Mouse (Mus musculus): ENCODE data around the gene Zfp467.
A peak's percentile ranks its signal among the peaks of the same experiment; 100 is the strongest.

Gene Zfp467

DNA sequence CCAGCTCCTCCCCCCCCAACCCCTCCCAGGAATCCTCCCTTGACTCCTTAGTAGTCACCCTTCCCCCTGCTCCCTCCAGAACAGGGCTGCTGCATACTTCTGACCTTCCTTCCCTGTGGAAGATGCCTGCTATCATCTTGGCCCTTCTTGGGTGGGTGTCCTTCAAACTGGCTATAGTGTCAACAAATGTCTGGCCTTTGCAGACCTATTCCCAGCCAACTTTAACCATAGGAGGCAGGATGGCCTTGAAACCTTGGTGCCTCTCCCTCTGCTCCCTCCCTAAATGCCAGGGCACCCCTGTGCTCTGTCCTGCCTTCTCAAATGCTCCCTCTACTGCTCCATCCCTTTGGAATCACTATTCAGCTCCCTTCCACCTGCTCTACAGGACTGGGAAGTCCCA is 6.0 kb downstream of the Zfp467 start:
- no peak for DNase-seq

- no peak for DNase-seq
Measured at GRCm38 (mm10) chr6:48438475-48439125, 7.0 kb downstream of the Zfp467 start.

DNA sequence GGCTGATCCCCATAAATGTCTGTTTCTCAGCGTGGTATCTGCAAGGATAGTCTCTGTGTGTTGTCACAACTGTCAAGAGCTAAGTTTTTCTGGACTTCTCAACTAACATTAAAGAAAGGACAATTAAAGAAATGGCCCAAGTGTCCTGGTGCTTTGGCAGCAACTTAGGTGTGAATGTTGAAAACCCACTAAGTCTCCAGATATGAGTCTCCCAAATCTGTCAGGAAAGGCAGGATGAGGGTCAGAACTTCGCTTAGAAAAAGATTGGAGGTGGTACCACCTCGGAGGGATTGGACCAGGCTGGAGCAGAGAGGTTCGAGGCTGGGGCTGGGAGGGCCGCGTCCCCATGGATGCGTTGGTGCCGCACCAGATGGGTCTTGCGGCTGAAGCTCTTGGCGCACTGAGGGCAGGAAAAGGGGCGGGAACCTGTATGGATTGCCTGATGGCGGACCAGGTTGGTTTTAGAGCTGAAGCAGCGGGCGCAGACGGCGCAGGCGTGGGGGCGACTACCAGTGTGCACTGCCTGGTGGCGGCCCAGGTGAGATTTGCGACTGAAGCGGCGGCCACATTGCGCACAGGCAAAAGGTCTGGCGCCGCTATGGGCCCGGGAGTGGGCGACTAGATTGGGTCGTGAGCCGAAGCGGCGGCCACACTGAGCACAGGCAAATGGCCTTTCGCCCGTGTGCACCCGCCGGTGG is 7.8 kb downstream of the Zfp467 start:
- no peak for DNase-seq

DNA sequence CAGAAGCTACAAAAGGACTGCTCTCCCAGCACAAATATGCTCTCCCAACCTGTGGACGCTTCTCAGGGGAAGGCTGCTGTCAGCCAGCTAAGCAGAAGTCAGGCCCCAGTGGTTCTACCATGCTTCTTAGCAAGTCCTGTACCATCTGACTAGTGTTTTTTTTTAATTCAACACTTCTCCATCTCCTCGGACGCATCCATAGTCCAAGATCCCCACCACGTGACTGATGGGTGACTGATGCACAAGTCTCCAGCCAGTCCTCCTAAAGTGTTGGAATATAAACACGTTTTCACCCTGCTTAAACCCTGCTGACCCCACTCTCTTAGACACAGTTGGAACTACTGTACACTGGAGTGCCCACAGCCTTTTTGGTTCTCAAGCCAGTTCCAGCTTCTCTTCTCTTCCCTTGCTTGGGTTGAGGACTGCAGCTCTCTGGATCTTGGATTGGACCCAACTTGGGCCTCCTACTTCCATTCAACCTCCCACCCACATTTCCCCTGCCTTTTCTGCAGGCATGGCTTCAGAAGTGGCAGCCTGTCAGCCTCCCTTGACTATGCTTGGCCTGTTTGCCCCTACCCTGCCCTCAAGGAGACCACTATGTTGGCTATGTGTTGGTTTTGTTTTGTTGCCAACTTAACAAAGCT is 9.8 kb downstream of the Zfp467 start:
- peak; percentile 52 for DNase-seq

- peak; percentile 90 for DNase-seq
Measured at GRCm38 (mm10) chr6:48435111-48435510, 10.5 kb downstream of the Zfp467 start.

DNA sequence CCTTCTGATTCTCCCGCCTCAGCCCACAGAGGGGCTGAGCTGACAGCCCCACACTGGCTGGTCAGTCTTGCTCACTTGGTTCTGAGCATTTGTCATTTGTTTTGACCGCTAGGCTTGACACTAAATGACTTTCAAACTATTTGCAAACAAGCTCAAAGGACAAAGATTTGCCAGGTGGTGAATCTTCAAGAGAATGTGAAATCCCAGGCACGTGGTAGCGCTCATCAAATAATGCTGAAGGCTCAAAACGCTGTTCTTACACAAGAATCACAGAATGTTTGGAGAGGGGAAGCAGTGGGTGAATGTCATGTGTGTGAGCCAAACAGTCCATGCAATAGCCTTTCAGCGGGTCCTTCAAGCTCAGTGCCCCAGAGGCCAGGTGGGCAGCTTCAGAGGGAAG is 11.0 kb downstream of the Zfp467 start:
- peak; percentile 70 for DNase-seq

DNA sequence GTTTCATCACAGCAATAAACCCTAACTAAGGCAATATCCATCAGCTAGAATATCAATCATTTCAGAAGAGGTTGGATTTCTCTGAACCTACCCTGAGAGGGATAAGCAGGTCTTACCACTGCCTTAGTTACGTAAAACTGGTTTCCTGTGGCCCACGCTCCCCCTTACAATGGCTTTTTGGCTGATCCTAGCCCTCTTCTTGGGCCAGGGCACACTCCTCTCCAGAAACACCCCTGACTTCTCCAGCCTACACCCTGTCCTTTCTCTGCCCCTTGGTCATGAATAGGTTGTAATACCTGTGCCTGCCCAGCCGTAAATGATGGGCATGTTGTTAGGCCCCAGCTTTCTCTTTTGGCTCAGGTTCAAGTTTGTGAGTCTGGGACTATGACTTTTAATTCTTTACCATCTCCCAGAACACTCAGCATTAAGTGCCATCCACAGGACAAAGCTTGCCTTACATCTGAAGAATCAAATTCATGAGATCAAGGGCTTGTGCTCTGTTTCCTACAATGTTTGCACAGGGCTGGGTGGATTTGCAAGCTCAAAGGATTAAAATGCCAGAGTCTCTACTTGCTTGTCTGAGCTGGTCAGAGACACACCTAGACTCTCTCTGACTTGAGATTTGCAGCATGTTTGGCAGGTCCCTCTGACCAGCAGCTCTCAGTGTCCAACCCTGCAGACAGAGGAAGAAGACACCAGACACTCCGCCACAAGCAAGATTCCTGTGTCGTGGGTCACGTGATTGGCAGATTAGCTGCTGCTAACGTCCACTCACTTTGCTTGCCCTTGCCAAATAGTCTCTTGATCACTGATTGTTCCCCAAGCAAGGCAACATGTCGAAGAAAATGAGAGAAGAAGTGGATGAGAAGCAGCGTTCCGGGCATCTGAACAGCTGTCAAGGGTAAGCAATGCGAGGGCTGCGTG is 12.5 kb downstream of the Zfp467 start:
- DNase-seq, result no peak

DNA sequence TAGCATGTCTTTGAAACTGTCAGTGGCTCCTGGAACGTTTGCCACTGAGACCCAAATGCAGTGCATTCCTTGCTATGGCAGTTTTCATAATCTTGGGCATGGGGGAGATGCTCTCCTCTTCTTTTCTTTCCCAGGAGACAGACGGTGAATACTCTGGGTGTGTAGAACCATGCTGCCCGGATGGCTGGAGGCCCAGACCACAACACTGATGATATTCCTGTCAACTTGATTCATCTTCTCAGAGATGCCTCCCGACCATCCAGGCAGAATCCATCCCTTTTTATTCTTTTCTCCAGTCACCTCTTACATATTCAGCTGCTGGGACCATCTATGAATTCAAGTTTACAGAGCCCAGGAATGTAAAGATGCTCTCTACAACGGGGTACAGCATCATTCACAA is 14.9 kb downstream of the Zfp467 start:
- DNase-seq, result no peak

DNA sequence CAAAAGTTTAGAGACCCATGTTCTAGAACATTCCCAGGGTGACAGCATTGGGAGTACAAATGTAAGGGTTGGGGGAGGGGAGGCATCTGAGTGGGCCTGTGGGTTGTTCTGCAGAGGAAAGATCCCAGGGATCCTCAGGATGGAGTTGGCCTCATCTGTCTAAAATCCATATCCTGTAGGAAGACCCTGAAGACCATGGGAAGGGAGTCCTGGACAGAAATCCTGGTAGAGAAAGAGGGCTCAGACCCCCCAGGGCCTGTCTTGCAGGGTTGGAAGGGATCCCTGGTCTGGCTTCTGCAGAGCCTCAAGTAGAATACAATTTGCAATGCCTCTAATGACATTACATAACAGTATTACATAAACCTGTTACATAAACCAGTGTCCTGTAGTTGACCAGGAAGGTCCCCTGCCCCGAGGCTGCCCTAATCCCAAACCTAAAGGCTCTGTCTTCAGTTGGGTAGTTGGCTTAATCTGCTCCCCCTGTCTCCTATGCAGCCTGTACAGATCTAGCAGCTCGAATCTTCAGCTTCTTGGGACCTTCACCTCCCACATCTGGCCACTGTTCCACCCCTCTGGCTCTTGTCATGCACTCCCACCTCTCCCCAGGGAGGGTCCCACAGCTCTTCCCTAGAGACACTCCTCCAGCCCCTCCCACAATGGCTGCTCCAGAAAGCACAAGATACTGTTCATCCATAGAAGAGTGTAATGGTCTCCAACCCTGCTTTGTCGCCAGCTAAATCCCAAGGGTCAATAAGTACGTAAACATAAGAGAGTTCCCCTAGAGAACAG is 16.7 kb downstream of the Zfp467 start:
- DNase-seq, result peak; percentile 77

DNA sequence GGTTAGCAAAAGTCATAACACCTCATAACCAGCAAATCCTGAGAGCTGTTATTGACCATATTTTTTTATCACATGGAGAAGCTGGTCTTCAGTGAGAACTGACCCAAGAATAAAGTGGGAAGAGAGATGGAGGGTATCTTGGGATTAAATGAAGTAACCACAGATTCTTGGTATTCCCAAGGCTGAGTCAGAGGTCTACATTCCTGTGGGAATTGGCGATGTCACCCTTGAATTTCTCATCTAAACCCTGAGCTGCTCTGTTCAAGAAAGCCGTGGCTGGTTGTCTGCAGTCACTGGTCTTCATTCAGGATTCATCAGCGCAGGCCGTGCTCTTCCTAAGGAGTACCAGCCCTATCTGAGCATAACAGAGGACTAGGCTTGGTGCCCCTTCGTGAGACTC is 18.7 kb downstream of the Zfp467 start:
- no peak for DNase-seq

DNA sequence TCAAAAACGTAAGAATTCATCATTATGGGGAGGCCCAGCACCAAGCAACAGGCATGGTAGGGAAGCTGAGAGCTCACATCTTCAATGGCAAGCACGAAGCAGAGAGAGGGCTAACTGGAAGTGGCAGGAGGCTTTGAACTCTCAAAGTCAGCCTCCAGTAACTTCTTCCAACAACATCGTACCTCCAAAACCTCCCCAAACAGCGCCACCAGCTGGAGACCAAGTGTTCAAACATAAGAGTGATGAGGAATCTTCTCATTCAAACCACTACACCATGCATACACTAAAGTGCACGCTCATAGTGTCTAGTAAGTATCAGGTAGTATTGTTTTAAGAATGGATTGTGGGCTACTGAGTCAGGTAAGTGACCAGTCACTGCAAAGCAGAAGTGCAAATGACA is 21.6 kb downstream of the Zfp467 start:
- DNase-seq, result no peak

DNA sequence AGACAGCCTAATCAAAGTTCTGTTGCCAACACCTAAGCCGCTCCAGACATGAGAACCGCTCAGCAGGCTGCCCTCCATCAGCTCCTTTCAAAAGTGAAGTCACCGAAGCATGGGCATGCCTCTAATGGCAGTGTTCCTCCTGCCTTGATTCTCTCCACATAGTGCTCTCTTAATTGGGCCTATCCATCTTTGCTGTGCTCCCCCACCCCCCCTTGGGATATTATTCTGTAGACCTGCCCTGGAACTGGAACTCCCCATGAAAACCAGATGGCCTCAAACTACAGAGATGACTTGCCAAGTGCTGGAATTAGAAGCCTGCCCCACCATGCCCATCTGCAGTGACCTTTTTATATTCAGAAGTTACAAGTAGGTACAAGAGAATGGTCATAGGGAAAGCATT is 22.3 kb downstream of the Zfp467 start:
- no peak for DNase-seq

DNA sequence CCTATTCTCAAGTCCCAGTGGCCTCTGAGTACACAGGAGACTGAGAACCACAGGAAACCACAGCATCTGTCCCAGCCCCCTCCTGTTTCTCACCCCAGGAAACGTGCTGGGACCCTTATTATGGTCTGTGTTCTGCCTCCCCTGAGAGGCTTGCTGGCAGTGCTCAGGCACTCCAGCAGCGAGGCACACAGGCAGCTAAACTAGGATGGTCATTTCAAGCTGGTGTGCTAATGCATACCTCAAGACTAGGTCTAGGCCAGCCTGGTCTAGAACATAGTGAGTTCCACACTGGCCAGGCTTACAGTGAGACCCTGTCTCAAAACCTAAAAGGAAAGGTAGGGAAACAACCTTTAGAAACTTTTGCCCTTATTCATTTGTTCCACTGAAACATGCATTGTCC is 25.0 kb downstream of the Zfp467 start:
- no peak for DNase-seq

DNA sequence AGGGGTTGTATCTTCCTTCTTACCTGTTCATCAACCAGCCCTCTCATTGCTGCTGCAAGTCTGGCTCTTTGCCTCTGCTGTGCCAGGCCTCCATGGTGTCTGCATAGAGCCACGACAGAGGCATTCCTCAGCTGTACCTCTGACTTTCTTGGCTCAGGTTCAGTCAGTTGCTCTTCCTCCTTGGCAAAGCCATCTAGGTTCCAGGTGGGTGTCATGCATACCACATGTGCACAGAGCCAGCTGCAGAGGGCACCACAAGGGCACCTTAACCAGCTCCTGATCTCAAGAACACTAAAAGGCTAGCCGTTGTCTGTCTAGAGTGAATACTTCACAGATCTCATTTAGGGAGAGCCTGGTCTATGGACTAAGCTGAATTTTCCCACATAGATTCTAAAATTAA is 29.1 kb downstream of the Zfp467 start:
- DNase-seq, result peak; percentile 49

DNA sequence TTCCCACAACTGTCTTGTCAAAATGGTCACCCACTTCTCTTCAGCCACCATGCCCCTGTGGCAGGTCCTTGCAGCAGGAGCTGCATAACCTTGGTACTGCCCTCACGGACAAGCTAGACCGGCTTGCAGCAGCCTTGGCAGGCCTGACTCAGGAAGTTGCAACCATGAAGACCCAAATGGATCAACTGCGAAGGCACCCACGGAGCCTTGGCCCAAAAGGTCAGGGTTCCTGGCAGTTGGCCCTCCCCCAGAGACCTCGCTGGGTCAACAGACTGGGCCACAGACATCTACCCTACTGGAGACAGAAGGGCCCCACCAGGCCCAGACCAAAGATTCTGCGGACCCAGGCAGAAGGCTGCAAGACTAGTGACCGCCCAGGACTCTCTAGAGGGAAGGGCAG is 30.0 kb downstream of the Zfp467 start:
- peak; percentile 46 for DNase-seq

DNA sequence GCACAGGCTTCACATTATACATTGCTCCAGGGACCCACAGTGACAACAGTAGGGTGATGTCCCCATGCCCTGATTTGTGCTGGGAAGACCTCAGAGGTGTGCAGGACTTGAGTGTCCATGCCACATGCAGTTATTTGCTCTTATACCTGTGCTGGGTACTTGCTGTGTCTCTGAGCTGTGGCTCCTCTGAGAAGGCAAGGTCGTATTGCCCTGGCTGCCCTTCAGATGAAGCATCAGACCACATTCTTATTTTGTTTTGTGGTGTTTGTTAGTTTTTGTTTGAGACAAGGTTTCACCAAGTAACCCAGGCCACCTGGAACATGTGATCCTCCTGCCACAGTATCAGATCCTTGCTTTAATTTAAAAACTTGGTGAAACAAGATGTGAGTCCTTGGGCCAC is 30.7 kb downstream of the Zfp467 start:
- no peak for DNase-seq

GRCm38 (mm10) chr6:48413081-48413480 is 32.5 kb downstream of the Zfp467 start:
- DNase-seq, result no peak

- no peak for DNase-seq
Measured at GRCm38 (mm10) chr6:48412662-48413061, 33.0 kb downstream of the Zfp467 start.

DNA sequence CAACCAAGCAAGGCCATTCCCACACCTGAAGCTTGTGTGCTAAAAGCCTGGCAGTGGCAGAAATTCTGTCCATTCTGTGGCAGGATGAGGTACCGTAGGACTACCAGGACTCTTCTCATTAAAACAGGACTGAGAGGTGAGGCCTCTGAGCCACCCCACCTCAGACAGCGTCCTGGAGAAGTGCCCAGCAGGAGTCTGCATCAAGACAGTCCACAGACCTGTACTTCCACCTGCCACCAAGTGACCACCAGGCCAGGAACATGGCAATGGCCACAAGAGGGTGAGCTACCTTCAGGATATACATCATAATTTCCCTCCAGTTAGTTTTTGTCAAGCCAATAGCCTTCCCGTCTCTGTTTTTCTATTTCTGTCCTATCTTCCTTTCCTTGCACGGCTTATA is 33.5 kb downstream of the Zfp467 start:
- DNase-seq, result no peak

DNA sequence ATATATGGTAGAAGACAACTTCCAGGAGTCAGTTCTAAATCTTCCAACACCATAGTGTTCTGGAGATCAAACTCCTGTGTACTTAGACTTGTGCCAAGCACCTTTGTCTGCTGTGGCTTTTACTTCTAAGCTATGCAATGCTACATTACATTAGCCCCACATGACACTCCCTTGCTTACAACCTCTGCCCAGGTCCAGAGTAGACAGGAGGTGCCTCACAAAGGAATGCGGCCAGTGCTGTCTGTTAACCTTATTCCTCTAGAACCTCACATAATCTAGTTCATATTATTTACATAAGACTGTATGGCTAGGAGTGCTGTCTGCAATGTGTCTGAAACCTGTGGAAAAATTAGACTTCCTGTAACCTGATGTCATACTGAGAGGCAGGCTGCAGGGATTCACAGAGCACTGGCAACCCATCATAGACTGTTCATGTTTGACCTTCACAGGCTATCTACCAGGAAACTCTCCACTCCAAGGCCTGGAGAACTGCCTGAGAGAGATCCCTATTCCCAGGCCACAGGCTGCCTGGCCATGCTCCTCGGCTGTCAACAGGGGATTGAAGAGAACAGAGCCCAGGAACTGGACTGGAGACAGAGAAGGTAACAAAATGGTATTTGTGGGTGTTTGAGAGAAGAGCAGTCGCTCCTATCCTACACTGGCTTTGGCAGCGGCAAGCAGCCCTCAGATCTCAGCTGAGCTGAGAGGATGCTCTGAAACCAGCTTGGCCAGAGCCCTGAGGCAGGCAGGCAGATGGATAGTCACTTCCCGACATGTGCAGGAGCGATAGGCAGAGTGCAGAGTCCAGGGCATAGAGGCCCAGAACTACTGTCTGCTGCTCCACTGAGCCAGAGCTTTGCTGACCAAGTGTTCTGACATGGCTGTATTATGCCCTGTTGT is 34.2 kb downstream of the Zfp467 start:
- DNase-seq, result no peak

DNA sequence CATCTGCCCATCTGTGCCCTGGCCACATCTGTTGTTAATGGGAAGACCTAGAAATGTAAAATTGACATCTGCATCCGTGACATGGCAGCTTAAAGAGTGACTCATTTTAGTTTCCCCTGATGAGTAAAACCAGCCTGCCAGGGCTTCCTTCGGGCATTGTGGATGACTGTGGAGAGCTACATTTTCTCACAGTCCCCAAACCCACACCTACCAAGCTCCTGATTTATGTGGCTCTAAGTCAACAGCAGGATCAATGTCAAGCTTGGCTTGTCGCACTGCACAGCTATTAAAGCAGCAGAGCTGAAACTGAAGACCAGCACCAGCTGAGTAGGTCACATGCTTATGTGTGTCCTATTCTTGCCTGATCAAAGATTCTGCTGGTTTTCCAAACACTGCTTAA is 35.1 kb downstream of the Zfp467 start:
- no peak for DNase-seq

Data from kidney, adult 9 months (tissue).